Mouse (Mus musculus): ENCODE results near the gene Serhl.

- TF ChIP-seq CTCF (IDR thresholded peaks at IDR 0.05; ENCODE audit: extremely low read depth, insufficient read depth, low read length): no peak
- no peak for TF ChIP-seq POLR2A (IDR thresholded peaks at IDR 0.05; ENCODE audit: extremely low read depth, insufficient read depth, low read length)
Observed at GRCm38 (mm10) chr15:83042655-83043361, 46.5 kb upstream of the Serhl start.

Measured in cortical plate, adult 2 months (tissue).